Mouse (Mus musculus) ES-E14 (cell line): ENCODE data around the gene Ambp. TPM values are rescaled to one million over a fixed set of nuclear protein-coding genes. Genes with fewer than 3 reads are reported as not detected.

Experiments
- DNase-seq: peaks from one replicate; pipeline ENCODE4 v3.0.0-alpha.2; 2013; ENCODE audit warnings: low read depth, low spot score
- H3K27ac ChIP-seq: 2 replicates; pipeline ENCODE4 v1.5.1; 2012; ENCODE audit warnings: low read depth, mild to moderate bottlenecking, low read length, moderate library complexity, mixed read lengths; ENCODE audit not compliant: poor library complexity, insufficient read depth, severe bottlenecking
- H3K36me3 ChIP-seq: 2 replicates; pipeline ENCODE4 v1.6.1; 2012; ENCODE audit warnings: mild to moderate bottlenecking, low read length, moderate library complexity, mixed read lengths; ENCODE audit not compliant: control insufficient read depth, poor library complexity, insufficient read depth, severe bottlenecking
- H3K4me1 ChIP-seq, 2 experiments: fragments of 150-350 bp in 1 of 2; sonication (generic) in 1 of 2; 2 replicates each; pipeline ENCODE4 v1.6.1; 2012; ENCODE audit warnings: low read length in 2 of 2, mild to moderate bottlenecking in 1 of 2, mixed read lengths in 1 of 2; ENCODE audit not compliant: control insufficient read depth in 2 of 2, insufficient read depth in 2 of 2, poor library complexity in 1 of 2
- H3K4me3 ChIP-seq, 2 experiments: fragments of 150-350 bp in 1 of 2; sonication (generic) in 1 of 2; 2 replicates each; pipeline ENCODE4 v1.5.1; 2012; ENCODE audit warnings: low read length in 2 of 2, low read depth in 1 of 2, mild to moderate bottlenecking in 1 of 2, mixed read lengths in 1 of 2; ENCODE audit not compliant: insufficient read depth in 1 of 2, poor library complexity in 1 of 2, severe bottlenecking in 1 of 2
- H3K9ac ChIP-seq: 2 replicates; pipeline ENCODE4 v1.6.1; 2012; ENCODE audit warnings: low read depth, mild to moderate bottlenecking, low read length, mixed read lengths; ENCODE audit not compliant: poor library complexity, insufficient read depth, severe bottlenecking
- H3K9me3 ChIP-seq: fragments of 150-350 bp; sonication (generic); 2 replicates; pipeline ENCODE4 v1.6.1; 2012; ENCODE audit warnings: low read depth, mild to moderate bottlenecking, low read length; ENCODE audit not compliant: control insufficient read depth, insufficient read depth
- CHD2 ChIP-seq: IDR thresholded peaks from 2 replicates; pipeline ENCODE4 v1.6.1; 2014; ENCODE audit warnings: mild to moderate bottlenecking, low read depth, low read length, inconsistent platforms
- HCFC1 ChIP-seq: IDR thresholded peaks from 2 replicates; pipeline ENCODE4 v1.6.1; 2012; ENCODE audit warnings: low read length, inconsistent platforms, borderline replicate concordance; ENCODE audit not compliant: insufficient read depth
- MAFK ChIP-seq: IDR thresholded peaks from 2 replicates; pipeline ENCODE4 v1.6.1; 2014; ENCODE audit warnings: mild to moderate bottlenecking, low read depth, low read length, inconsistent platforms; ENCODE audit not compliant: insufficient read depth
- ZC3H11A ChIP-seq: IDR thresholded peaks from 2 replicates; pipeline ENCODE4 v1.6.1; 2012; ENCODE audit warnings: low read depth, mild to moderate bottlenecking, inconsistent platforms, low read length, borderline replicate concordance
- ZNF384 ChIP-seq: IDR thresholded peaks from 2 replicates; pipeline ENCODE4 v1.6.1; 2012; ENCODE audit warnings: low read depth, low read length, inconsistent platforms
- in situ Hi-C, 2 experiments: fragments of 600-800 bp; cut with MboI; formaldehyde crosslinking; loops; one replicate each; pipeline ENCODE4 v1.15.1; 2025; ENCODE audit warnings: low sequenced_read_pairs in 2 of 2, inconsistent platforms in 1 of 2; ENCODE audit not compliant: unreplicated experiment in 2 of 2
- total RNA-seq: library from RNA; depleted of rRNA; stranded (reverse); fragments of 300-350 nt; gene quantifications from 2 replicates; pipeline ENCODE4 v1.2.3, GENCODE M21; 2012; rRNA removed

Ambp gene
- not detected in 2 replicates for total RNA-seq

DNA sequence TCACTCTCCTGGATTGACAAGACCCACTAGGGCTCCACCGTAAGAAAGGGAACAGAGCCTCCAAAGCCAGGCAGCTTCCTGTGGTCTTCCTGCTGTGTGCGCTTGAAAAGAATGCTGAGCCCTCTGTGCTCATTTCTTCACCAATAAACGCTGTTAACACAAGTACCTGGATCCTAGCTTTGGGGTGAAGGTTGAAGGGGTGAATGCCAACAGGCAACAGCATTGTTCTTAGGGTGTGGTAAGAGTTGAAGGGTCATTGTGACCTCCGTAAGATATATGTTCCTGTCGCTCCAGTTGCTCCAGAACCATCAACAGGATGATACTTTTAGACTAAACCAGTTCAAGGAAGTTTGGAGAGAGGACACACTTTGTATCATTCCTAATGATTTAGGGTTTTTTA, at the start of gene Ambp:
Ambp (minus strand) TSS at position 101 of the 400 bp plus-strand sequence.
- H3K9ac ChIP-seq, result no peak within 1 kb of the TSS
- no peak within 1 kb of the TSS for H3K4me3 ChIP-seq
- no peak for TF ChIP-seq HCFC1
- TF ChIP-seq MAFK, result no peak
- TF ChIP-seq ZNF384, result no peak
- no peak for TF ChIP-seq CHD2
- no peak for TF ChIP-seq ZC3H11A
- H3K36me3 ChIP-seq, result no peaks in the 10 kb centered on the region
- in situ Hi-C loops, result loop anchor here in 1 of 2 experiments (5.0 kb wide), 1 partner anchor 163 kb away; no protein-coding TSS in a partner anchor
- no peaks in the 10 kb centered on the region for H3K4me1 ChIP-seq
- H3K9me3 ChIP-seq, result no peaks in the 10 kb centered on the region
- DNase-seq, result no peak
- no peak within 1 kb of the TSS for H3K27ac ChIP-seq

DNA sequence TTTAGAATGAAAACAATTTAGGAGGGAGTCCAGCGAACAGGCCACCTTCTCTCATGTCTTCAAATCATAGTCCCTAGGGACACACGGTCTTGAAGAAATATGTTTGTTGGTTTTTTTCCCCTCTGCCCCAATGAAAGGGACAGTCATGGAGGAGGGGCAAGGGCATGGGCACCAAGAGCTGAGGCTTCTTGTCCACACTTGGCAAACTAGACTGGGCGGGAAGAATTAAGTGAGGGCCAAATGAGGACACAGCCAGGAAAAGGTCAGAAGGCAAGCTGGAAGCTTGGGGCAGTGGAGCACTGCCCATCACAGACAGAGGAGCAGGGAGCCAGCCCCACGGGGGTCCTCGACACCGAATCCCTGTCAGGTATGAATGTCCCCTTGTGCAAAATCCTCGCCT, 49.3 kb upstream of the Ambp start:
- Histone ChIP-seq H3K4me1 (no peaks in the 10 kb centered on the region), H3K9ac (no peak overlapping the region), H3K27ac (no peak overlapping the region), H3K9me3 (no peaks in the 10 kb centered on the region), H3K36me3 (no peaks in the 10 kb centered on the region), H3K4me3 (no peak overlapping the region)
- no peak for TF ChIP-seq ZC3H11A
- no peak for TF ChIP-seq MAFK
- no peak for TF ChIP-seq CHD2
- TF ChIP-seq ZNF384, result no peak
- TF ChIP-seq HCFC1, result no peak
- no peak for DNase-seq
- in situ Hi-C loops, result no loop called here

DNA sequence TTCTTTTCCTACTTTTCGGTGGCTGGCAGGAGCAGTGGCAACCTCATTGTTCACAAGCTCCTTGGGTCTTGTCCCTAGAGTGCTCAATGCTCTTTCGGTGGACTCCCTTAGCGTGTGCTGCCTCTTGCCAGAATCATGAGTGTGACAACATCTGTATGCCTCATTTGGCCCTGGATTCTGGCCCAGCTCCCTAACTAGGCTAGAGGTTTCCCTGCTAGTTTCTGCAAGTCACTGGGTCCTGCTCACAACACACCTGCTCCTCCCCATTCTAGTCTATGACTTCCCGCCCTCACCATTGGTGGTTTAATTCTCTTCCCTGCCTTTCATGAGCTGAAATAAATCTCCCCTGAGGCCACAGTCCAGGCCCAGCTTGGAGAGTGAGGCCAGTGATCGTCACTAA, 44.8 kb upstream of the Ambp start:
- H3K27ac ChIP-seq, result no peak overlapping the region
- no peak overlapping the region for H3K9ac ChIP-seq
- no peaks in the 10 kb centered on the region for H3K9me3 ChIP-seq
- no peak for TF ChIP-seq ZNF384
- no peak for TF ChIP-seq CHD2
- no peak for TF ChIP-seq MAFK
- TF ChIP-seq ZC3H11A, result no peak
- TF ChIP-seq HCFC1, result no peak
- no peaks in the 10 kb centered on the region for H3K36me3 ChIP-seq
- in situ Hi-C loops, result no loop called here
- no peak overlapping the region for H3K4me3 ChIP-seq
- H3K4me1 ChIP-seq, result no peaks in the 10 kb centered on the region
- DNase-seq, result no peak

DNA sequence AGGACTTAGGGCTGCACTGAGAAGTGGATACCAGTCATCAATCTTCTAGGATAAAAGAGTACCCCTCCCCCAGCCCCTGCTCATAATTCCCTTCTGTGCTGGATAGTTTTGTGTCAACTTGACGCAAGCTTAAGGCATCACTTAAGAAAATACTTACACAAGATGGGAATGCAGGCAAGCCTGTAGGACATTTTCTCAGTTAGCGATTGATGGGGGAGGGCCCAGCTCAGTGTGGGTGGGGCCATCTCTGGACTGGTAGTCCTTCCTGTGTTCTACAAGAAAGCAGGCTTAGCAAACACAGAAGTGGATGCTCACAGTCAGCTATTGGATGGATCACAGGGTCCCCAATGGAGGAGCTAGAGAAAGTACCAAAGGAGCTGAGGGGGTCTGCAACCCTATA, 39.8 kb upstream of the Ambp start:
- DNase-seq, result no peak

DNA sequence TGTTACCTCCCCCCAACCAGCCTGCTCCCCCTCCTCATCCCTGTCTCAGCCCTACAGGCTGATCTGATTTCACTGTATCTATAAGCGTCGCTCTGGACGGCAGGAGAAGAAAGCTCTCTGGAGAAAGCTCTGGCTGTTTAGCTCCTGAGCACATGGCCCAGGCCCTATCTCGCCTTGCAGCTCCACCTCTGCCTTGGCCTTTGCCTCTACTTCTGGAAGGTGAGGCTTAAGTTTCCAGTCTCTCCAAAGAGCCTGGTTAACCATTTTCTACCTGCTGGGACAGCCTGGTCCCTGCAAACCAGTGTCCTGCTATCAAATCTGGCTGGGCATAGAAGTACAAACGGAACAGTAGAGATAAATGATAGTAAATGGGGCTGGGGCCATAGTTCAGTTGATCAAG, 37.0 kb upstream of the Ambp start:
- DNase-seq, result no peak
- Histone ChIP-seq H3K27ac (no peak overlapping the region), H3K36me3 (no peaks in the 10 kb centered on the region), H3K4me1 (no peaks in the 10 kb centered on the region), H3K9me3 (no peaks in the 10 kb centered on the region), H3K9ac (no peak overlapping the region), H3K4me3 (no peak overlapping the region)
- TF ChIP-seq ZC3H11A (no peak), HCFC1 (no peak), ZNF384 (no peak), CHD2 (no peak)
- in situ Hi-C loops, result no loop called here

More for the DNA sequence above, 39.8 kb upstream of the Ambp start:
- Histone ChIP-seq H3K27ac (no peak overlapping the region), H3K9ac (no peak overlapping the region), H3K4me3 (no peak overlapping the region), H3K9me3 (no peaks in the 10 kb centered on the region), H3K36me3 (no peaks in the 10 kb centered on the region), H3K4me1 (no peaks in the 10 kb centered on the region)
- in situ Hi-C loops, result no loop called here
- TF ChIP-seq MAFK (no peak), CHD2 (no peak), ZNF384 (no peak), HCFC1 (no peak), ZC3H11A (no peak)
